Mouse (Mus musculus) embryonic facial prominence, embryonic 11.5 days (tissue): ENCODE results near the gene Stx4a. TPM values are rescaled to one million over a fixed set of nuclear protein-coding genes. Genes with fewer than 3 reads are reported as not detected.

ENCODE experiments used
- ATAC-seq: fragments of 200-750 bp; cut with Nextera tagmentation; replicated peaks from 2 replicates; pipeline ENCODE4 v1.8.0; 2017; ENCODE audit warnings: low read depth; ENCODE audit not compliant: insufficient number of reproducible peaks, low FRiP score, low TSS enrichment
- DNase-seq: peaks from one replicate; pipeline ENCODE4 v3.0.0-alpha.2; 2015; ENCODE audit warnings: low spot score
- H3K27ac ChIP-seq: fragments of 300-500 bp; sonication (generic); replicated peaks from 2 replicates; pipeline ENCODE4 v1.5.1; 2014; ENCODE audit warnings: mild to moderate bottlenecking, low read depth, low read length, control low read depth
- H3K27me3 ChIP-seq: fragments of 300-500 bp; sonication (generic); 2 replicates; pipeline ENCODE4 v1.6.1; 2014; ENCODE audit warnings: mild to moderate bottlenecking, low read length, moderate library complexity, mixed read lengths; ENCODE audit not compliant: control insufficient read depth, insufficient read depth
- H3K36me3 ChIP-seq: fragments of 300-500 bp; sonication (generic); replicated peaks from 2 replicates; pipeline ENCODE4 v1.6.1; 2014; ENCODE audit warnings: low read depth, mild to moderate bottlenecking, low read length, moderate library complexity, mixed read lengths; ENCODE audit not compliant: control insufficient read depth, insufficient read depth
- H3K4me1 ChIP-seq: fragments of 300-500 bp; sonication (generic); 2 replicates; pipeline ENCODE4 v1.6.1; 2014; ENCODE audit warnings: low read length, mixed read lengths; ENCODE audit not compliant: control insufficient read depth, insufficient read depth
- H3K4me2 ChIP-seq: fragments of 300-500 bp; sonication (generic); 2 replicates; pipeline ENCODE4 v1.6.1; 2014; ENCODE audit warnings: low read depth, mild to moderate bottlenecking, control low read depth, low read length, moderate library complexity
- H3K4me3 ChIP-seq: fragments of 300-500 bp; sonication (generic); 2 replicates; pipeline ENCODE4 v1.5.1; 2014; ENCODE audit warnings: low read depth, low read length, control low read depth
- H3K9ac ChIP-seq: fragments of 300-500 bp; sonication (generic); replicated peaks from 2 replicates; pipeline ENCODE4 v1.6.1; 2014; ENCODE audit warnings: mild to moderate bottlenecking, control low read depth, low read length
- H3K9me3 ChIP-seq: fragments of 300-500 bp; sonication (generic); replicated peaks from 2 replicates; pipeline ENCODE4 v1.6.1; 2016; ENCODE audit warnings: mild to moderate bottlenecking, low read length, inconsistent platforms, mixed read lengths; ENCODE audit not compliant: control insufficient read depth
- WGBS: fragments of 180-500 bp; shearing (Covaris S2); extraction: QIAGEN DNeasy Blood & Tissue Kit; methylation state at CpG from one replicate; pipeline ENCODE4 v1.1.7; 2014; 5-methylcytosine and 5-hydroxymethylcytosine counted together
- polyA plus RNA-seq: library from polyadenylated mRNA; unstranded; fragments of >200 nt; fragmentation: Nextera tagmentation; extraction: Ambion mirVana; gene quantifications from 2 replicates; pipeline ENCODE4 v1.2.1, GENCODE M21; 2014

Gene Stx4a
- polyA plus RNA-seq, 1 experiment from 2014 or later, result 14.3 TPM

DNA sequence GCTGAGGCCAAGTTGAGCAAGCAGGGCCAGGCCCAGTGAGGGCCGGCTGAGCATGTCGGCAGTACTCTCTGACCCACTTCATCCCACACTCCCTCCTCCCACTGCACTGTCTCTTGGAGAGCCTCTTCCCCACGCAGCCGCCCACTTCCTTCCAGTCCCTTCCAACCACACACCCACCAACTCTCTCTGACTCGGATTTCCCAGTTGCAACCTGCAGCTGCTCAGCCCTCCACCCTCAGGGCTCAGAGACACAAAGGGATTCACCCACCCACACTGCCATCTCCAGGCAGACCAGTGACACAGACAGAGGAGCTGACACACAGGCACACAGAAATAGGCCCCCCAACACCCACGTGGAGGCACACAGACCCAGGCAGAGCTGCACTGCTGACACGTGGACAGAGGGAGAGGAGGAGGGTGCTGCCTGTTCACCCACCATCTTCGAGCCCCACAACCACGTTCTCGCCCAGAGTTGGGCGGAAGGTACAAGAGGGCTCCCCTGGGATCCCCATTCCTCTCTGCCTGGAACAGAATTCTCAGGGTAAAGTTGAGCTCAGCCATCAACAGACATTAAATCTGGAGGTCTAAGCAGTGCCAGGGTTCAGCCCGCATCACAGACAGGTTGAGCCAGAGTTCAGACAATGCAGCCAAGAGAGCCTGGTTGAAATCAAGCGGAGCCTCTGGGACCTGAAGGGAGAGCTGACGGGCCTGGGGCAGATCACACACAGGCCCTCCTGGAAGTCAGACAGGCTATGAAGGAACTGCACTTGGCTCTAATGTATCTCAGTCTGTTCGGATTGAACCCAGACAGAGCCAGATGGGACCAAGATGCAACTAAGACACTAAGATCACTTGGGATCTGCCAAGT, 7.9 kb upstream of the Stx4a start:
- ATAC-seq (no peak; the same call in 1 of the 2 replicates), DNase-seq (no peak)
- Histone ChIP-seq H3K4me2 (no peak overlapping the region), H3K4me3 (no peak overlapping the region), H3K9me3 (no peaks in the 10 kb centered on the region), H3K4me1 (no peaks in the 10 kb centered on the region), H3K27me3 (no peaks in the 10 kb centered on the region), H3K27ac (no peak overlapping the region), H3K9ac (no peak overlapping the region), H3K36me3 (no peaks in the 10 kb centered on the region)
- WGBS, result 62% methylated on average over 15 of the region's 15 CpGs

DNA sequence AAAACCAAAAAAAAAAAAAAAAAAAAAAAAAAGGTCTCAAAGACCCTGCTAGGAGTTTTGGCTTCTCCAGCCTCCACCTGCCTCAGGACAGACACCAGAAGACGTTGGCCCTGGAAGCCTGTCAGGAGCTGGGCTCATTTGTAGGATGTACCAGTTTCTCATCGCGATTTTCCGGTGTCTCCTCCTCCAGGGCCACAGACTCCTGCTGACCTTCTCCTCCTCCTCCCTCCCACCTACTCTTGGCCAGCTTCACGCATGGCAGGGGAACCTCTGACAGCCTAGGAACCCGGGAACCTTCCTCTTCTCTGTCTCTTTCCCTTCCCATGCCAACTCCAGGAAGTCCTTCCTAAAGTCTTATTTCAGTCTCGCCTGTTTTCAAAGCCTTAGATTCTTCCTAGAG, 7.0 kb upstream of the Stx4a start:
- Histone ChIP-seq H3K4me2 (no peak overlapping the region), H3K4me3 (no peak overlapping the region), H3K4me1 (no peaks in the 10 kb centered on the region), H3K36me3 (no peaks in the 10 kb centered on the region), H3K9ac (no peak overlapping the region), H3K27ac (no peak overlapping the region), H3K27me3 (no peaks in the 10 kb centered on the region), H3K9me3 (no peaks in the 10 kb centered on the region)
- no peak for DNase-seq
- no peak for ATAC-seq
- WGBS, result 72% methylated on average over 7 of the region's 7 CpGs

DNA sequence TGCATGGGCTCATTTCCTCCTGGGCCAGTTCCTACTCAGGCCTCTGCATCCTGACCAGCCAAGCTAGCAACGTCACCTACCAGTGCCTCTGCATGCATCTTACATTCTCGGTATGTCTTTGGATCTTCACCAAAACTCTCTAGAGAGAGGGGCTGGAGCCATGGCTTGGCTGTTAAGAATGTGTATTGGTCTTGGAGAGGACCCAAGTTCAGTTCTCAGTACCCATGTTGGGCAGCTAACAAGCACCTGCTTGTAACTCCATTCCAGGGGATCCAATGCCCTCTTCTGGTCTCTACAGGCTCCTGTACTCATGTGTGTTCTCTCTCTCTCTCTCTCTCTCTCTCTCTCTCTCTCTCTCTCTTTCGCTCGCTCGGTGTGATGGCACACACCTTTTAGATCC, 6.3 kb upstream of the Stx4a start:
- H3K9me3 ChIP-seq, result no peaks in the 10 kb centered on the region
- DNase-seq (no peak), ATAC-seq (no peak)
- no peak overlapping the region for H3K27ac ChIP-seq
- no peak overlapping the region for H3K9ac ChIP-seq
- H3K27me3 ChIP-seq, result no peaks in the 10 kb centered on the region
- no peak overlapping the region for H3K4me2 ChIP-seq
- no peaks in the 10 kb centered on the region for H3K4me1 ChIP-seq
- no peak overlapping the region for H3K4me3 ChIP-seq
- H3K36me3 ChIP-seq, result no peaks in the 10 kb centered on the region
- 96% methylated on average over 5 of the region's 5 CpGs for whole genome bisulfite sequencing

DNA sequence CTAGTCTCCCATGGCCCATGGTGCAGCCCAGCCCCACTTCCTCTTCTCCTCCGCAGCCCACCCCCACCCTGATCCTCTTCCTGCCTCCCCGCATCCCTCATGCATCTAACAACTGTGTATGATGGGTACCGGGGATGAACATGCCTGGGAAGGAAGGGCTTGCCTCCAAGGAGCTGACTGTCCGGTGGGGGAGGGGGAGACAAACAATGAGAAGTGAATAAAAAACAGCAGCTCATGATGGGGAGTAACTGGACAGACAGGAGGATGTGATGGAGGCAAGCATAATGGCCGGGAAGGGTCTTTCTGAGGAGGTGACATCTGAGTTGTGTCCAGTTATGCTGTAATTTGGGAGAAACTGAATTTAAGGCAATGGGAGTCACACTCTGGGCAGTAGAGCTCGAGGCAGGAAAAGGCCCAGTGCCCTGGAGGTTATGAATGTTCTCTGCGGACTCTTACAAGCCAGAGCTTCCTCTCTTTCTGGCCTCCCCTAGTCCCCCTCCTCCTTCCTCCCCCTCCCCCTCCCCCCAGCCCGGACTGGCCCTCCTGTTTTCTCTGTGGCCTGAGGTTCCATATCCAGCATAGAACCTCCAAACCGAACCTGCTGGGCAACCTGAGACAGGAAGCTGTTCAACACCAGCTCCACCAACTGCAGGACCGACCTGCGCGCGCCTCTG, 3.1 kb upstream of the Stx4a start:
- H3K4me3 ChIP-seq, result no peak overlapping the region
- WGBS, result 56% methylated on average over 13 of the region's 13 CpGs
- H3K9me3 ChIP-seq, result no peaks in the 10 kb centered on the region
- H3K36me3 ChIP-seq, result no peaks in the 10 kb centered on the region
- H3K4me1 ChIP-seq, result no peaks in the 10 kb centered on the region
- H3K27ac ChIP-seq, result no peak overlapping the region
- H3K4me2 ChIP-seq, result no peak overlapping the region
- ATAC-seq (no peak), DNase-seq (no peak)
- no peaks in the 10 kb centered on the region for H3K27me3 ChIP-seq
- H3K9ac ChIP-seq, result no peak overlapping the region

DNA sequence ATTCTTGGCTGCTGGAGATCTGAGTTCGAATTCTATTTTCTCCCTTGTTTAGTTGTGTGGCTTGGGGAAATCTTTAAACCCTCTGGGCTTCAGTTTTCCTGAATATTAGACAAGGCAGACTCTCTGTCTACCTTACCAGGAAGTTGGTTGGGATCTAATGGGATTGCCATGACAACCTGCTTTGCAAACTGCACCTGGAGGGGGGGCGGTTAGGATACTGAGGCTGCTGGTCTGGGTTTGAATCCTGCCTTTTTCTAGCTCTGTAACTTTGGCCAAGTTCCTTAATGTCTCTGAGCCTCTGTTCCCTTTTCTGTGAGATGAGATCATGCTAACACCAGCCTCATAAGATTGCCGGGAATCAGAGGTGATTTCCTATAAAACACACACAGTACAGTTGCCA, 1.6 kb upstream of the Stx4a start:
- Histone ChIP-seq H3K4me1 (no peaks in the 10 kb centered on the region), H3K9me3 (no peaks in the 10 kb centered on the region), H3K4me3 (no peak overlapping the region), H3K4me2 (no peak overlapping the region), H3K27me3 (no peaks in the 10 kb centered on the region), H3K9ac (no peak overlapping the region), H3K36me3 (no peaks in the 10 kb centered on the region), H3K27ac (no peak overlapping the region)
- DNase-seq (no peak), ATAC-seq (no peak)
- WGBS, result 94% methylated on average over 3 of the region's 3 CpGs

DNA sequence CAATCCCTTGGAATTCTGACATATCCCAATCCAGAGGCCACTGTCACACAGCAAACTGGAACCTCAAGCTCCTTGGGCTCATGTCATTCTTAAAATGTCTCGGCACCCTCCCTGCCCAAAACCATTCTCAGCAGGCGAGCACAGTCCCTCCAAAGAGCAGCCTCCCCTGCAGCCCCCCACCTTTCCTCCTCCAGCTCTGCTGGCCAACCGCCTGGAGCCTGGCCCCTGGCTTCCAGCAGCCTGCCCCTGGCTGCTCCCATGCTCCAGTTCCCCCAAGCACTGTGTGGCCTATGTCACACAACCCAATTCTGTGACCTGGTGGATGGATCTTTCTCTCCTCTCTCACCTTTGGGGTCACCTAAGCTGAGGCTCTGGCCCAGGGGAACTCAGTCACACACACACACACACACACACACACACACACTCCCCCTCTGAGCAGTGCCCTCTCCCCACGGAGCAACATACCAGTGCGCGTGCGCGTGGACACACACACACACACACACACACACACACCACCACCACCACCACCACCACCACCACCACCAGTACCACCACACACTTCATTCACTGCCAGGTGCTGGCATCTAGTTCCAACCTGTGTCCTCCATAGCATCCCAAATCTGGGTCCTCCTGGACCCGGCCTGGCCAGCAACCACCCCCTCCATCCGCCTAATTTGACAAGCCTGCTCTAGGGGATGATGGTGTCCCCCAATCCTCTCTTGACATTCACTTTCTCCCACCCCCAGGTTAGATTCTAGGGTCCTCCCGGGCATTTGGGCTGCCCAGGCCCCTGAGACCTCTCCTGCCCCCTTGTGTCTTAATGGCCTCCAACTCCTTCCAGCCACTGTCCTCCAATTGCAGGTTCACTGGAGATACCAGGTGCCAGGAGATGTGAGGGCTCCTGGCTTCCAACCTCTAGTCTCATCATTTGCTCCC, 590 bp upstream of the Stx4a start:
- peak overlapping the region; percentile 83 for H3K9ac ChIP-seq
- no peak overlapping the region for H3K27ac ChIP-seq
- DNase-seq (no peak), ATAC-seq (peak; percentile 10)
- H3K4me2 ChIP-seq, result peak overlapping the region; percentile 82
- no peaks in the 10 kb centered on the region for H3K36me3 ChIP-seq
- WGBS, result 66% methylated on average over 11 of the region's 11 CpGs
- H3K4me1 ChIP-seq, result no peaks in the 10 kb centered on the region
- H3K4me3 ChIP-seq, result peak overlapping the region; percentile 73
- no peaks in the 10 kb centered on the region for H3K27me3 ChIP-seq
- H3K9me3 ChIP-seq, result no peaks in the 10 kb centered on the region

DNA sequence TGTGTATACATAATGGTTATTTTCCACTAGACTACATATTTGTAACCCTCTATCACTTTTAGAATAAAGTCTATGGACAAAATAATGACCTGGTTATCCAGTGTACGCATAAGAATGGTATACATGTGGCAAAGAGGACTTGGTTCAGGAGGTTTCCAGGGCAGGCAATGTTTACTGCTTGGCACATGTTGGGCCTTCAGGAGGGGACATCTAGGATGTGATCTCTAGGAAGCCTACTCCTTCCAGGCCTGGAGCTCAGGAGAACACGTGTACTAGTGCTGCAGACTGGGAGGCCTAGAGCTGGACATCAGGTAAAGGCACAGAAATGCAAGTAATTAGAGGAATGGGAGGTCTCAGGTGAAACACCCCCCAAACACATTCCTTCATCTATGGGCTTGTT, 11.5 kb downstream of the Stx4a start:
- Histone ChIP-seq H3K27ac (no peak overlapping the region), H3K9ac (no peak overlapping the region), H3K36me3 (no peaks in the 10 kb centered on the region), H3K27me3 (no peaks in the 10 kb centered on the region), H3K4me2 (no peak overlapping the region), H3K9me3 (no peaks in the 10 kb centered on the region), H3K4me3 (no peak overlapping the region), H3K4me1 (no peaks in the 10 kb centered on the region)
- no peak for ATAC-seq
- WGBS, result 73% methylated on average over 2 of the region's 2 CpGs
- no peak for DNase-seq
